Mouse (Mus musculus): ENCODE measurements around the gene Lipc.

DNA sequence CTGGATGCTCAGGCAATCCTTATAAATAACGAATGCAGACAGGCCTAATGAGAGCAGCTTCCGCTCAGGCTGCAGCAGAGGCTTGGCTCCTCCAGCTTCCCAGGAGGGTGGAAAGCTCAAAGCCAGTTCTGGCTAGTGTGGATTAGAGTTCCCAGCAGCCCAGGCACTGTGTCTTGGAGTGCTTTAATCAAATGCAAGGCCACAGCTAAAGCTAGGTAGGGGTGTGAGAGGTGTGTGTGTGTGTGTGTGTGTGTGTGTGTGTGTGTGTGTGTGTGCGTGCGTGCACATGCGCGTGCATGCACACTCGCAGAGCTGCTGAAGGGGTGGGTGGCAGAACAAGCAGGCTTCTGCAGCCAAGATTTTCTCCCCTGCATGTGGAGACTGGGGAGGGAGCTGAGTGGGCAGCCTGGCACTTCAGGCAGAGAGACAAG, 11.4 kb upstream of the Lipc start:
- TF ChIP-seq CTCF (IDR thresholded peaks at IDR 0.05; ENCODE audit: borderline replicate concordance, insufficient read depth, low read depth, low read length): no peak
- TF ChIP-seq POLR2A (IDR thresholded peaks at IDR 0.05; ENCODE audit: borderline replicate concordance, insufficient read depth, low read length): no peak

Measured in cerebellum, adult 2 months (tissue).